Mouse (Mus musculus): ENCODE measurements around the gene Slc38a5.

The Slc38a5 gene

DNA sequence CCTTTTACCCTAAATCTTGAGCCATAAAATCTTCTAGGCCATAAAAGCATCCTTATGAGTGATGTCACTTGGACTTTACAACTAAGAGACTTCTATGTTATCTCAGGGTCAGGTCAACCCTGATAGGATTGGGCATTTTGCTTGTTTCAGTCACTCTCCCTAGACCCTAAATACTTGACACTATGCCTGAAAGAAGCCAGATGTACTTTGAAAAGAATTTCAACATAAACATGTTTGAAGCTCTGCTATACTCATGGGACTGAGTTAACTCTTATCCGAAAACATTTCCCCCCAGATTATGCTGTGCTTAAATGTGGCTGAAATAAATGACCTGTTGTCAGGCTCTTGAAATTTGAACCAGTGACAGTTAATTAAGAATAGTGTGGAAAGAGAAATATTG, 38.4 kb downstream of the Slc38a5 start:
- DNase-seq (ENCODE audit: low spot score in 2 of 2), result no peak

- DNase-seq (ENCODE audit: low spot score in 2 of 2), result peak in 1 of 2 experiments; percentile 63
Observed at GRCm38 (mm10) chrX:8314905-8315304, 44.0 kb downstream of the Slc38a5 start.

DNA sequence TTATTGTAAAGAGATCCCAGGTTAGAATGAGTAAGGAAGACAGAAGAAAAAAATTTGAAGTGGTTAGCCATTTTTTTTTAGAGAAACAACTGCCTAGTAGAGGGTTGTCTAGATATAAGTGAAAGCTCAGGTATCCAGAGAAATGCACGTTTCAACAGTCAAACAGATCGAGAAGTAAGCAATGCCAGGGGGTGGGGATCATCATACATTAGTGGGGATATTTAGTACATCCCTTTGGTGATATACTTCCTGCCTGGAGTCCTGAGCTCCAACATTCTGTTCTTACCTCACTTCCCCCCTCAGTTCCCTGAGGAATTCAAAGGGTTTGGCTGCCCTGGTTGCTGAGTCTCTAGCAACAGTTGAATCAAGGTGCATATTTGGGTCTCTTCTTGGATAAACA, 56.2 kb downstream of the Slc38a5 start, which contains the start of gene Ssxb10:
Ssxb10 (plus strand) TSS at position 301 of the 400 bp plus-strand sequence.
- DNase-seq (ENCODE audit: low spot score in 2 of 2), result no peak

Measured in left cerebral cortex, adult 9 months (tissue).